Mouse (Mus musculus) adrenal gland, postnatal 36 days (tissue): ENCODE measurements around the gene E2f4. TPM values are rescaled to one million over a fixed set of nuclear protein-coding genes. Genes with fewer than 3 reads are reported as not detected.

ENCODE experiments used
- DNase-seq, 2 experiments: peaks; one replicate each; pipeline ENCODE4 v3.0.0; 2021; ENCODE audit warnings: mixed read lengths in 1 of 2
- long read RNA-seq, 2 experiments: library from polyadenylated mRNA; stranded (forward); transcript quantifications; one replicate each; pipeline ENCODE4 v2.0.0; 2021; ENCODE audit warnings: borderline sequencing depth in 2 of 2
- total RNA-seq, 2 experiments: library from RNA; stranded (reverse); gene quantifications; 2 replicates each; pipeline ENCODE4 v1.2.3; 2021

Gene E2f4
- 10 to 100 TPM; 36.6 to 49.5 TPM for total RNA-seq
- long read RNA-seq, experiment 1, transcript E2f4-201 (10 exons, 1,993 nt): major isoform, 32 of 43 reads
- long read RNA-seq, experiment 1, partial matches to known transcripts: 2 of 43 reads
- long read RNA-seq, experiment 1, other reads (novel, unspliced or antisense): 8 of 43 reads
- long read RNA-seq, experiment 2, transcript E2f4-201 (10 exons, 1,993 nt): major isoform, 29 of 34 reads
- long read RNA-seq, experiment 2, partial matches to known transcripts: 1 of 34 reads
- long read RNA-seq, experiment 2, other reads (novel, unspliced or antisense): 4 of 34 reads

DNA sequence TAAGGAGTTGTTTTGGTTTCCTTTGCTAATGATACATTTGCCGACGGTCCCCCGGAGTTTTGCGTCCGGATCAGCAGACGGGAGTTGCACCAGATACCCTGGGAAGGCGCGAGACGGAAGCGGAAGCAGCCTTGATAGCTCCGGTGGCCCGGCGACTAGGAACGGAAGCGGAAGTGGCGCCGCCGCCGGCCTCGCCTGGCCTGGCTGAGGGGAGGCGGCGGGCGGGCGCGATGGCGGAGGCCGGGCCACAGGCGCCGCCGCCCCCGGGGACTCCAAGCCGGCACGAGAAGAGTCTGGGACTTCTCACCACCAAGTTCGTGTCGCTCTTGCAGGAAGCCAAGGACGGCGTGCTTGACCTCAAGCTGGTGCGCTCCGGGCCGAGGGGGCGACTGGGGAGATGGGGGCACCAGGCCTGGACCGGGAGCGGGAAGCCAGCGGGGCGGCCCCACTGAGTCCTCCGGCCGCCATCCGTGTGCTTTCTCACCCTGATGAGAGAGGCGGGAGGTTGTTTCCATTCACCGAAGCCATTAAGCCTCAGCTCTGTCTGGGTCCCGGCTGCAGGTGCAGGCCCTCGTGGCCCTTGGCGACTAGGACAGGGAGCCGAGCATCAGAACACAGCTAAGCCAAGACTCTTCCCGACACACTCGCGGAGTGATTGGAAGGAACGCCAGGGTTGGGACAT is at the start of gene E2f4:
Gene E2f4, plus strand, starts transcription at position 153 of the 682 bp plus-strand sequence.
- DNase-seq: peak; percentile 96 to 97

DNA sequence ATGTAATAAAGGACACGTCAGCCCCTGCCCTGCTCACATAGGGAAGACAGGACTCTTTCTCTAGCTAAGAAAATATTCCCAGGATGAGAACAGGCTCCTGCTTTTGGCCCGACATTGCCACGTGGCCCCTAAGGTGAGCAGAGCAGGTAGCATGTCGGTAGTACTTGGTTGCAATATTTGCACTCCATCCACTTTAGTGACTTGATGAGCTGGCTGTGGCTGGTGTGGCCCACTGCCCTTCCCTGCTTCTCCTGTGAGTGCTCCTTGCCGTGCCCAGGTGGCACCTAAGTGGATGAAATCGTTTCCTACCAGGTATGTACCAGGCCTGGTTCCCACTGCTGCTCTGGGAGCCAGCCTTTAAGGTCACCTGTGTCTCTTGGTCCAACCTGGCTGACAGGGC is 45.5 kb upstream of the E2f4 start:
- no peak for DNase-seq

DNA sequence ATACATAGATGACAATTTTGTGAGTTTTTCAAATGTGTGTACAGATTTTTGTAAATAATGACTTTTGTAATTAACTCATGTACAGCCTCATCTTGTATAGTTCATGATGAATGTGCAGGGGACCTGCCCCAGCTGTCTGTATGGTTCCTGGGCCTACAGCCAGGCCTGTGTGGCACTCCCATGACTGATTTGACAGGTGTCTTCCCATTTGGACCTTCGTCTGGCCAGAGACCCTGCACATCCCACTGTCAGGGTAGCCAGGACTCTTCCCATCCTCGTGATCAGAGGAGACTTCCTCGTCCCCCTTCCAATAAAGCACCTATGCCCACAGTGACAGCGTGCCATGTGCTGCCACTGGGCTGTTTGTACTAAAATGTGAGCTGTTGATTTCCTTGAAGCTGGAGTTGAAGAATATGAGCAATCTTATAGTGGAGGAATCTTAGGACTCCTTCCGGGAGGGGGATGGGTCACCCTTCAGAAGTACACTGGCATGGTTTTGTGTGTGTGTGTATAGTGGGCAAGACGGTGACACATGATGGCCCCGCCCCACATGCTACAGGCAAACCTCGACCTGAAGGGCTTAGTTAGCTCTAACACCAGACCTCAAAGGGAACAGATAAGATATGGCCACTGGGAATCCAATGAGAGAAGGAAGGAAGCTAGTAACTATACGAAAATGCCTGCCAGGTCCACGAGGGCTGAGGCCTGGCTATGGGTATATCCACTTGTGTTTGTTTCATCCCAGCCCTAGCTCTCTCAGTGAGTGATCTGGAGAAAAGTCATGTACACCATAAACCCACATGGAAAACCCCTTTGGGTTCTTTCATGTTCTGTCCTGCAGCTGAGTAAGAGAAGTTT is 44.6 kb upstream of the E2f4 start:
- no peak for DNase-seq

DNA sequence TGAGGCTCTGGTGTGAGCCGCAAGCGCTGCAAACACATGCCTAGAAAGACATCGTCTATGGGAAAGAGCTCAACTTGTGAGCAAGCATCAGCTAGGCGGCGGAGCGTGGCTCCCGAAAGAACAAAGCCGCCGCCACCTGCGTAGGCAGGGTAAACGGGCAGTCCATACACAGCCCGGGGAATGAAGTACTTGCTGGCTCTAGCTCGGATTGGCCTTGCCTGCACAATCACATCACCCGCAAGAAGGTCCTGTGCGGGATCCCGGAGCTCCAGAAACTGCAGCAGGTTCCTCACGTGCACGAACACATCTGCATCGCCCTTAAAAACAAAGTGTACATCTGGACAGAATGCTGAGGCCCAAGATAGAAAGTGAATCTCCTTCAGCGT is 43.7 kb upstream of the E2f4 start:
- DNase-seq: peak in 1 of 2 experiments; percentile 7

DNA sequence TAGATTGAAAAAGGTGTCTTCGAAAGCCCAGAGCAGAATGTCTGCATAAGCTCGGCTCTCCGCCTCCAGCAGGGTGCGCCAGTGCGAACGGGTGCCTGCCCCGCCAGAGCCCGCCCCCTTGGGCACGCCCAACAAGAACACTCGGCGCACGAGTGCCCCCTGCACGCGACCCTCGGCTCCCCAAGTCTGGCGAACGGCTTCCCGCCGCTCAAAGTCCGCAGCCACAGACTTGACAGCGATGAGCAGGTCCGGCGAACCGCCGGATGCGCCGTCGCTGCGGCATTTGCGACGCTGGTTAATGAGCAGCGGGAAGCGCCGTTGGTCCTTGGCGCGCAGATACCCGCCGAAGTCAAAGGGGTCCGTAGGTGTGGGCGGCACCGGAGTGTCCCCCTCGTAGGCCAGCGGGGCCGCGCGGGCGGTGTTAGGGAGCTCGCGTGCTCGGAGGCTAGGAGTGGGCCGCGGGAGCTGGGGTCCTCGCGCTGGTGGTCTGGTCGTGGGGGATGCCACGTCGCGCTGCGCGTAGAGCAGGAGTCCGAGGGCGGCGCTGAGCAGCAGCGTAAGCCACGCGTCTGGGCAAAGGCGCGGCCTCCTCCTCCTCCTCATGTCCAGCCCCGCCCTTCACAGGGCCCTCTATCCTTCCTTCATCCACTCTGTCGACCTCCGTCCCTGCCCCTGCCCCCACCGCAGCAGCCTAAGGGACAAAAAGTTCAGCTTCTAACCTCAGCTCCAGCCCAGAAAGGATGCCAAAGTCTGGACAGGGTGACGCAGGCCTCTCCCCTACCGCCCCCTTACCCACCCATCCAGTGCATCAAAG is 43.1 kb upstream of the E2f4 start:
- peak; percentile 91 to 95 for DNase-seq

DNA sequence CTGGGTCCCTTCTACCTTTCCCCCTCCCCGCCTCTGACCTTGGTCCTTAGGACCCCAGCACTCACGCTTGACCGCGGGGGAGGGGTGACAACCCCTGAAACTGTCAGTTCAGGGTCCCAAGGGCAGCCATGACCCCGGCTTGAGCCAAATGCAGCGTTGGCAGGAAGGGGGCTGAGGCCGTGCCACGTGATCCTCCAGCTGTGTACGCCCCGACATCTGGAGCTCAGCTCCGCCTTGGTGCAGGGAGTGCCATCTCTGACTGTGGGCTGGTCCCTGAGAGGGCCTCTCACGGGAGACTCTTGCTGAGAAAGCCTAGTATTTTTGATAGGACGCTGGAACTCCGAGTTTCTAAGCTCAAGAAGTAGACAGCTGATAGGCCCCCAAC is 42.5 kb upstream of the E2f4 start, which contains the start of gene B3gnt9:
Gene B3gnt9, minus strand, starts transcription at position 188 of the 385 bp plus-strand sequence.
- DNase-seq: peak; percentile 39 to 51

DNA sequence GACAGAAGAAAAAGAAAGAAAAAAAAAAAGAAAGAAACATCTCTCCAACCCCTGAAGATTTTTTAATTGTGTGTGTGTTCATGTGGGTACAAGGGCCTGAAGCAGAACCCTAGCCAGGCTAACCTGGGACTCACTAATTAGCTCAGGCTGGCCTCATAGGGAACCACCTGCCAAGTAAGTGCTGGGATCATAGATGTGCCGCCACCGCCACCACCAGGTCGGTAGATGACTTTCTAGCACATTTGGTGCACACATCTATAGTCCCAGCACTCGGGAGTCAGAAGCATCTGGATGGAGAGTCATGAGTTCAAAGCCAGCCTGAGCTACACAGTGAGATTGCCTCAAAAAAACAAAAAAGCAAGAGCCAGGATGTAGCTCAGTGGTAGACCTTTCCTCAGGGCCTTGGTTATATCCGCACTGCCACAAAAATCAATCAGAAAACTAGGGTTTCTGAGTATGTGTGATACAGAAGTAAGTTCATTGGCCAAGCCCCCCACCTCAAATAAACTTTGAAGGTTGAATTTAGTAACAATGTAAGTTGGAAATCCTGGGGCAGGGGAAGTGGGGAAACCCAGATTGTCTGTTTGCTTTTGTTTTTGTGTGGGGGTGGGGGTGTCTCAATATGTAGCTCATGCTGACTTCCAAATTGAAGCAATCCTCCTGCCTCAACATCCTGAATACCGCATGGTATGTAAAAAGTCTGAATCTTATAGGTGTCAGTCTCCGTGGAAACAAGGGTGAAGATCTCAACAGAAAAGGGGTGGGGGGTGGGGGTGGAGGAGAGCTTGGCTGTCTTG is 39.9 kb upstream of the E2f4 start:
- no peak for DNase-seq

DNA sequence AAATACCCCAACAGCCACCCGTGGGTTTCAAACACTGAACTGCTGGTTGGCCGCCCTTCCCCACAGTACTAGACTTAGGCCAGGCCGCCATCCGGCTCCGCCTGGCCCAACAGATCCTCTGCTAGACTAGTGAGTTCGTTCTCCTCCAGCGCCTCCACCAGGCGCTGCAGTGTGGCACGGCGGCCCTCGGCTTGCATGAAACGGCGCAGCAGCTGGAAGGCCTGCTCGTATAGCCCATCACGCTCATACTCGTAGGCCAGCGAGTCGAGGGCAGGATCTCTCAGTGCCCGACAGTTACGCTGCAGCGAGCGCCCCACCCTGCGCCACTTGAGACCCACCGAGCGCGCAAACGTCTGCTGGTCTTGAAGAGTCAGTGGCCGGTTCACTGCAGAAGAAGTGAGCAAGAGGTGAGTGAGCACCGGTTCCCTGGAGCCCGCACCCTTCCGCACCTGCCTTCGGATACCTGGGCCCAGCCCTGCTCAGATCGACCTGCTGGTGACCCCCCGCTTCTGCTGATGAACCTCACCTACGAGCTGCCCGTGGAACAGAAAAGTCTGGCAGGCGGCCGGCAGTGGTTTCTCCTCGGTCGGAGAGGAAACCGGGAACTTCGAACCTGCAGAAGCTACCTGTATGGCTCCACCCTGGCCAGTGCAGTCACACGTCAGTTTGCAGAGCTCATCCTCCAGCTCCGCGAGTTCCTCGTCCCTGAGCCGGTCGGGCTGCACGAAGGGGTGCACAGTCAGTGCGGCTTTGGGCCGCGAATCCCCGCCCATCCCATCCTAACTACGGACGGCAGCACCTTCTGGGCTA is 38.3 kb upstream of the E2f4 start:
- DNase-seq: no peak

DNA sequence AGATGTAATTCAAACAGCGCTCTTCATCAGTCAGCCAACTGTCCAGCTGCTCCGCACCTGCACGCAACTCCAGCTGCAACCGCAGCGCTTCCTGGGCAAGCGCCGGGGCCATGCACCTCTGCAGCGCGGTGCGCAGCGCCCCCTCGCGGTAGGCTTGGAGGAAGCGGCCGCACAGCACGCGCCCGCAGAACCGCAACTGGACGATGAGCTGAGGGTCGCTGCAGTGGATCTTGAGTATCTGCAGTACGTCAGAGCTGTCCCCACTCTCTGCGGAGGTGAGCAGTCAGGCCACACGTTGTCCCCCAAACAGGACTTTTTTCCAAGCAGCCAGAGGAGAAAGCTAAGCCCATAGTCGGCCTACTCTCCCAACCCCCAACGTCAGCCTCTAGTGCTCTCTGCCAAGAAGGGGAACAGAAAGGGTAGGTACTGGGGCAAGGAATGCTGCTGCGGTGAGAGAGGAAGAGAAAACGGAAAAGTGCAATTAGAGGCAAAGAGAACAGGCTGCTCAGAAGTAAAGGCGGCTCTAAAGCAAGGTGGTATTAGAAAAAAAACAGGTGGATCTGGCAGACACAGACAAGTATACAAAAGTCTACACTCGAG is 37.6 kb upstream of the E2f4 start:
- DNase-seq: peak; percentile 84 to 91

DNA sequence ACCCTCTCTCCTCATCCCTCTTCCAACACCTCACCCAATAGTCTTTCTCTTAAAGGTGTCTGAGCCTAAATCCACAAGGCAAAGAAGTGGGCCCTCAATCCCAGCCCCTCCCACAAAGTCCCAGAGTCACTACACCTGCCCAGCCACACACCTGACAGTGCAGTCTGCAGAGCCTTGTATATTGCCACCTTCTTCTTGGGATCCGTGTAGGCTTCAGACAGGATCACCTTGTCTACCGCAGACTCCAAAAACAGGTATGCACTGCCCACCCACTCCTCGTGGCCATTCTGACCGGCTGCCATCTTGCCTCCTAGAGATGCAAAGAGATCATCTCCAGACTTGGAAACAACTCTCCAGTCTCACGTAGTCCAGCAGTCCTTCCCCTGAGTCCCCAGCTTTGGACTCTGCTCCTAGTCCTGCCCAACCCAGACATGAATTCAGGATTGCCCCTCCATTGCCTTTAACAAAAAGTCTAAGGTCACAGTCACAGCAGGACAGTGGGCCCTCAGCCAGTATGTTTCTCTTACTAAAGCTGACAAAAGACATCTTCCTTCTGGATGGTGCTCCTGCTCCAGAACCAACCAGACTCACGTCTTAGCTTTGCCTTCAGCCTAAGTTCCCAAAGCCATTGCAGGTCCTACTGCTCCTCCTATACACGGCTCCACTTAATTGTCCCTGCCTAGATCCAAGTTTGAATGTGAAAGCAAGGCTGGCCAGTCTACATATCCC is 36.9 kb upstream of the E2f4 start:
- DNase-seq: no peak

DNA sequence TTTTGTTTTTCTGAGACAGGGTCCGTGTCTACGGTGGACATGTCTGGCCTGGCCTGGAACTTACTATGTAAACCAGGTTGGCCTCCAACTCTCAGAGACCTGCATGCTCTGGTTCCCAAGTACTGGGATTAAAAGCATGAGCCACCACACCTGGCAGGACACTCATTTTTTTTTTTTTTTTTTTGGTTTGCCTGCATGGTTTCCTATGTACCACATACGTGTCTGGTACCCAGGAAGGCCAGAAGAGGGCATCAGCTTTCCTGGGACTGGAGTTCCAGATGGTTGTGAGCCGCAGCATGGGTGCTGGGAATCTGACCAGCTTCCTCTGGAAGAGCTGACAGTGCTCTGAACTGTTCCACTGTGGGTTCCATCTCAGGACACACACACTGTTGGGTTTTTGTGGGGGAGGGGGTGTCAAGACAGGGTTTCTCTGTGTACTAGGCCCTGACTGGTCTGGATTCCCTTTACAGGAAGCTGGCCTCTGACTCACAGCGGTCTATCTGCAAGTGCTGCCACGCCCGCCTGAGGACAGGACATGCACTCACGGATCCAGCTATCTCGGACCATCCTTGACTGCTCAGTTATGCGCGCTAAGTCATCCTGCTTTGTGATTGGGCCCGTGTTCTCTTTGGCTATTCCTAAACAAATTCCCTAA is 36.0 kb upstream of the E2f4 start:
- no peak for DNase-seq

DNA sequence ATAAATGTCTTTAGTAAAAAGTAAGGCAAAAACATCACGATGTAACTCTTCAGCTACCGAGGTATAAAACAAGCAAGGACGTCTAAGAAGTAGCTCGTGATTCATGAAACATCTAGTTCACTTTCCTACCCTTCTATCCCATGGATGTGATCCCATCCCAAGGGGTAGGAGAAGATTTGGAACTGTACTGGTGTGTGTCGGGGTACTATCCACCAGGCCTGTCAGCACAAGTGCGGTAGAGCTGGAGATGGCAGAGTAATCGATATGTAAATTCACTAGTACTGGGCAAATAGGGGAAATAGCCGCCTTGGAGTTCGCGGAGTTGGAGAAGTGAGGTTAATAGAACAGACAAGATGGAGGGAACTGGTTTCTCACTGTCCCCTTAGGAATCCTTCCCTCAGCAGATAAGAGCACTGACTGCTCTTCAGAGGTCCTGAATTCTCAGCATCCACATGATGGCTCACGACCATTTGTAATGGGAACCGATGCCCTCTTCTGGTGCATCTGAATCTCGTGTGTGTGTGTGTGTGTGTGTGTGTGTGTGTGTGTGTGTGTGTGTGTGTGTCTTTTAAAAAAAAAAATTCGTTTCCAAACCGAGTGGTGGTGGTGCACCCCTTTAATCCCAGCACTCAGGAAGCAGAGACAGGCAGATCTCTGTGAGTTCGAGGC is 34.1 kb upstream of the E2f4 start:
- no peak for DNase-seq

DNA sequence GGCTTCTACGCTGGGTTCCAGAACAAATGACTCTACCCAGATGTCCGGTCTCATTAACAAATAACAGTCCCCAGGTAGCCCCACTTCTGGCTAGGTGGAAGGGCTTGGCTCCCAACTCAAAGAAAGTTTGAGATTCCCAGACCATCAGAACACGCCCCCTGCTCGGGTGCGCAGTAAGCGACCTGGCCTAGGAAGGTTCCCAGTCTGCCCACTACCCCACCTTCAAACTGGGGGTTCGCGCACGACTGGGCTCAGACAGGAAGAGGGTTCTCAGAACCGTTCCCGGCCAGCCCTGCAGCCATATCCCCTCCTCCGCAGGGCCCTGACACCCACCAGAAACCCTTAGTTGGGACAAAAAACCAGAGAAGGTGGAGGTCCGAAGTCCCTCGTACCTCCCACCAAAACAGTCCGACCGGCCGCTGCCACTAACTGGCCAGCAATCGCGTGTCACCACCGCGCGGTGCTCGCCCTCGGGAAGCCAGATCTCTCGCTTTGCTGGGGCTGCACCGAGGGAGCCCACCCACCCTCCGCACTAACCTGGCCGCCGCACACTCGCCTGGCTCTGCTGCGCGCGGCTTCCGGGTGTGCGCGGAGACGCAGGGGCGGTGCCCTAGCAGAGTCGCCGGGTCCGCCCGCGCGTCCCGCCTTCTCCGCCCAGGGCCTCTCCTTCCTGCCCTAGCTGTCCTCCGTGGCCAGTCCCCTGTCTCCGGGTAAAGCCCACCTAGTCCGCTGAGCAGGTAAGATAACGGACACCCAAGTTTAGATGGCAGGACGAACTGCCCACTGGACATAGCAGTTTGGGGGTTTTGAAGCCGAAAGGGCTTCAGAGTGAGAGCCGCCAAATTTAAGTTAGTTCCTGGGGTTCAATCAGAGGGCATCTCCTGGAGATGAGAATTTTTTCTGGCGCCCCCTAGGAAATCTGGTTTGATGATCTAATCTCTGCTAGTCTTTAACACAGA is 33.2 kb upstream of the E2f4 start, which contains the start of the genes Tradd and Fbxl8:
Gene Tradd, minus strand, starts transcription at position 586 of the 959 bp plus-strand sequence.
Gene Fbxl8, plus strand, starts transcription at position 625 of the 959 bp plus-strand sequence.
- DNase-seq: peak; percentile 90 to 92

DNA sequence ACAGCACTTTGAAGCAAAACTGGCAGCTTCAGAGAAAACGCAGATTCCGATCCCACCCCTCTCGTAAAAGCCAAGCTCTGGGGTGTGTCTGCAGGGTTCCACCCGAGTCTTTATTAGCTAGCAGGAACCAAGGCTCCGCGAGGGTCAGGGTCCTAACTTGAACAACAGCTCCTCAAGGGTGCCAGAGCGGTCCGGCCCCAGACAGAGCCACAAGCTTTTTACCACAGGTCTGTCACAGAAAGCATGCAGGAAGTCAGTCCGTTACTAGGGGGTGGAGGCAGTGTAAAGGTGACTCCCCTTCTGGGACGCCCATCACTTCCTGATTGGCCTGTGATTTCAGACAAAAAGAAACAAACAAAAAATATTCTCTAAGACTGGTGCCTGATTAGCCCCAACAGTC is 32.3 kb upstream of the E2f4 start:
- DNase-seq: peak in 1 of 2 experiments; percentile 35

DNA sequence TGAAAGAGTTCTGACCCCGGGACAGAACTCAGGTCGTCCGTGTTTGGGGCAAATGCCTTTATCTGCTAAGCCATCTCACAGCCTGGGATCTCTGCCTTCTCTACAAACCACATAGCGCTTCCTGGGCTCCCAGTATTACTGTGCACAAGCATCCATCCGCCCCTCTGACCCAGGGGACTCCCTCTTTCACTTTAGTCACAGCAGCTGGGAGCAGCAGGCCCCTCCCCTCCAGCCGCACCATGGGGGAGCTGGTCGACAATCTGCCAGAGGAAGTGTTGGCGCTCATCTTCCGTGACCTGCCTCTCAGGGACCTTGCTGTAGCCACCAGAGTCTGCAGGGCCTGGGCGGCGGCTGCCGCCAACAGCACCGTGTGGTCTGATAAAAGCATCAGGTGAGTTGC is 30.7 kb upstream of the E2f4 start:
- no peak for DNase-seq

DNA sequence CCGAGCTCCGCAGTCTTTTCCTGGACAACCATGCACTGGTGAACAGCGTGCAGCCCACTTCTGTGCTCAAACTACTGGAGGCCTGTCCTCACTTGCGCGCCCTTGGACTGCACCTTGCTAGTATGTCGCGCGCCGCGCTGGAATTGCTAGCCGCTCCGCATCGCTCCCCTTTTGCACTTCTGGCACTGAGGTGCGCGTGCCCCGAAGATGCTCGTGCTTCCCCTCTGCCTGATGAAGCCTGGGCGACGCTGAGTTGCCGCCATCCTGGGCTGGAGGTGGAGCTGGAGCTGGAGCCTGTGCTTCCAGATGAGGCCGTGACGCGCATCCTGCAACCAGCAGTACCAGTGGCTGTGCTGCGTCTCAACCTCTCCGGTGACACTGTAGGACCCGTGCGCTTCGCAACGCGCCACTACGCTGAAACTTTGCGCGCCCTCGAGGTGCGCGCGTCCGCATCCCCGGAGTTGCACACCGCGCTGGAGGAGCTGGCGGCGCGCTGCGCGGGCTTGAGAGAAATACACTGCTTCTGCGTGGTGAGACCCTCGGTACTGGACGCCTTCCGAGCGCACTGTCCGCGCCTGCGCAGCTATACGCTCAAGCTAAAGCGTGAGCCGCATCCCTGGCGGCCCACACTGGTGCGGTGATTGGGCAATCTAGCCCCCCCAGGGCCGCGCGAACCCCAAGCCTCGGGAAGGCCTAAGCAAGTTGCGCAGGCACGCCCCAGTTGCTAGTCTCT is 29.0 kb upstream of the E2f4 start:
- DNase-seq: peak; percentile 44 to 45
